Mouse (Mus musculus): ENCODE measurements around the gene Lpar1. TPM values are rescaled to one million over a fixed set of nuclear protein-coding genes. Genes with fewer than 3 reads are reported as not detected.
A peak's percentile ranks its signal among the peaks of the same experiment; 100 is the strongest.

Gene Lpar1
- polyA plus RNA-seq, 1 experiment from 2014 or later: 66.6 TPM

DNA sequence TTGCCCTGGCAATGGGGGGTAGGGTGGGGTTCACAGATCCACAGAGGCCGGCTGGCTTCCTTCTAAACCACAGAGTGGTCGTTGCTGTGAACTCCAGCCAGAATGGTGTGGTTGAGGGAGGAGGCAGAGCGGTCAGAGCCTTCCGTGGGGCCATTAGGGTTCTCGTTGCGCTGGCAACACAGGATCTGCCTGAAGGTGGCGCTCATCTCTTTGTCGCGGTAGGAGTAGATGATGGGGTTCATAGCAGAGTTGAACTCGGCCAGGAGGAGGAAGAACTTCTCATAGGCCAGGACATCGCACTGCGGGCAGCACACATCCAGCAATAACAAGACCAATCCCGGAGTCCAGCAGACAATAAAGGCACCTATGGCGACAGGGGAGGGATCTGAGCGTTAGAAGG, 116.4 kb downstream of the Lpar1 start:
- H3K36me3 ChIP-seq: peaks cover 4% of the 10 kb centered on the region; the same call in 1 of the 2 replicates
- H3K4me3 ChIP-seq (replicated peaks): no peak overlapping the region
- no peaks in the 10 kb centered on the region for H3K4me1 ChIP-seq
- H3K27ac ChIP-seq: no peak overlapping the region
- no peaks in the 10 kb centered on the region for H3K9me3 ChIP-seq
- ATAC-seq (ENCODE audit: insufficient read depth, low FRiP score, low read depth): no peak
- no peak overlapping the region for H3K4me2 ChIP-seq
- 83% methylated on average over 15 of the region's 15 CpGs for WGBS
- no peak overlapping the region for H3K9ac ChIP-seq
- no peaks in the 10 kb centered on the region for H3K27me3 ChIP-seq (replicated peaks)

GRCm38 (mm10) chr4:58423276-58423930, 130.3 kb downstream of the Lpar1 start:
- H3K4me3 ChIP-seq (replicated peaks): no peak overlapping the region
- ATAC-seq (ENCODE audit: insufficient read depth, low FRiP score, low read depth): no peak
- 60% methylated on average over 9 of the region's 9 CpGs for WGBS
- no peaks in the 10 kb centered on the region for H3K4me1 ChIP-seq
- no peaks in the 10 kb centered on the region for H3K9me3 ChIP-seq
- H3K27me3 ChIP-seq (replicated peaks): no peaks in the 10 kb centered on the region
- no peaks in the 10 kb centered on the region for H3K36me3 ChIP-seq
- H3K27ac ChIP-seq: no peak overlapping the region
- H3K4me2 ChIP-seq: no peak overlapping the region
- no peak overlapping the region for H3K9ac ChIP-seq

- no peak overlapping the region for H3K27ac ChIP-seq
- no peak overlapping the region for H3K4me3 ChIP-seq (replicated peaks)
- H3K36me3 ChIP-seq: no peaks in the 10 kb centered on the region
- H3K9me3 ChIP-seq: no peaks in the 10 kb centered on the region
- no peak overlapping the region for H3K4me2 ChIP-seq
- H3K27me3 ChIP-seq (replicated peaks): no peaks in the 10 kb centered on the region
- no peak for ATAC-seq (ENCODE audit: insufficient read depth, low FRiP score, low read depth)
- no peaks in the 10 kb centered on the region for H3K4me1 ChIP-seq
- WGBS: 33% methylated on average over 5 of the region's 5 CpGs
- H3K9ac ChIP-seq: no peak overlapping the region
Measured at GRCm38 (mm10) chr4:58419225-58419624, 134.5 kb downstream of the Lpar1 start.

DNA sequence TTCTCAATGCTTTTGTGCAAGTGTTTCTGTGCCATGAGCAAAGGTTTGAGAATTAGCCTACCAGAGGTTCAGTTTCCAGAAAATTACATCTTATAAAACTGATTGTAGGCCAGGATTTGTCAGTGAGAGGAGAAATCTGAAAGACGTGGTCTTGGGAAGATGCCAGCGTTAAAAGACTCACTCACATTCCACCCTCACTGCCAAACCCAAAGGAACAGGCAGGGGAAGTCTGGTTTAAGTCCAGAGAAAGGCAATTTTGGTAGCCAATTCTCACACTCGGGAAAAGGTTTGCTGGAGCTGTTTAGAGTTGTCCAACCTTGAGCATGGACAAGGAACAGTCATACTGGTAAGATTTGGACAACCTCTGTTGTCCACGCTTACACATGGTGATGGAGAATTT, 136.4 kb downstream of the Lpar1 start:
- no peak for ATAC-seq (ENCODE audit: insufficient read depth, low FRiP score, low read depth)
- H3K4me2 ChIP-seq: no peak overlapping the region
- no peak overlapping the region for H3K9ac ChIP-seq
- no peak overlapping the region for H3K27ac ChIP-seq
- H3K4me3 ChIP-seq (replicated peaks): no peak overlapping the region
- no peaks in the 10 kb centered on the region for H3K36me3 ChIP-seq
- 63% methylated on average over 4 of the region's 4 CpGs for WGBS
- no peaks in the 10 kb centered on the region for H3K27me3 ChIP-seq (replicated peaks)
- H3K9me3 ChIP-seq: no peaks in the 10 kb centered on the region
- no peaks in the 10 kb centered on the region for H3K4me1 ChIP-seq

GRCm38 (mm10) chr4:58415537-58415936, 138.2 kb downstream of the Lpar1 start:
- Histone ChIP-seq H3K9me3 (no peaks in the 10 kb centered on the region), H3K27ac (no peak overlapping the region), H3K4me3 (replicated peaks) (no peak overlapping the region), H3K4me1 (no peaks in the 10 kb centered on the region), H3K9ac (no peak overlapping the region), H3K36me3 (no peaks in the 10 kb centered on the region), H3K27me3 (replicated peaks) (no peaks in the 10 kb centered on the region), H3K4me2 (no peak overlapping the region)
- ATAC-seq (ENCODE audit: insufficient read depth, low FRiP score, low read depth): no peak
- 91% methylated on average over 3 of the region's 3 CpGs for WGBS

- Histone ChIP-seq H3K4me3 (replicated peaks) (no peak overlapping the region), H3K9me3 (no peaks in the 10 kb centered on the region), H3K36me3 (no peaks in the 10 kb centered on the region), H3K4me2 (no peak overlapping the region), H3K27ac (no peak overlapping the region), H3K9ac (no peak overlapping the region), H3K27me3 (replicated peaks) (no peaks in the 10 kb centered on the region), H3K4me1 (no peaks in the 10 kb centered on the region)
- no peak for ATAC-seq (ENCODE audit: insufficient read depth, low FRiP score, low read depth)
- 62% methylated on average over 13 of the region's 13 CpGs for WGBS
Measured at GRCm38 (mm10) chr4:58413188-58414185, 140.2 kb downstream of the Lpar1 start.

GRCm38 (mm10) chr4:58401973-58402501, 151.7 kb downstream of the Lpar1 start:
- Histone ChIP-seq H3K4me1 (no peaks in the 10 kb centered on the region), H3K36me3 (no peaks in the 10 kb centered on the region), H3K27ac (no peak overlapping the region), H3K4me3 (replicated peaks) (no peak overlapping the region), H3K27me3 (replicated peaks) (no peaks in the 10 kb centered on the region), H3K9ac (no peak overlapping the region), H3K9me3 (no peaks in the 10 kb centered on the region), H3K4me2 (no peak overlapping the region)
- ATAC-seq (ENCODE audit: insufficient read depth, low FRiP score, low read depth): no peak
- 75% methylated on average over 4 of the region's 4 CpGs for WGBS

GRCm38 (mm10) chr4:58400861-58401341, 152.8 kb downstream of the Lpar1 start:
- Histone ChIP-seq H3K9ac (no peak overlapping the region), H3K27ac (no peak overlapping the region), H3K36me3 (no peaks in the 10 kb centered on the region), H3K4me1 (no peaks in the 10 kb centered on the region), H3K9me3 (no peaks in the 10 kb centered on the region), H3K27me3 (replicated peaks) (no peaks in the 10 kb centered on the region), H3K4me2 (no peak overlapping the region), H3K4me3 (replicated peaks) (no peak overlapping the region)
- WGBS: 71% methylated on average over 12 of the region's 12 CpGs
- ATAC-seq (ENCODE audit: insufficient read depth, low FRiP score, low read depth): no peak

Small RNA genes within 50 kb of the gene (microRNA-seq; reads per million reads assigned to microRNA genes)
- gene Mir3095: 3.9 reads per million, percentile 15 among the genes with 10 or more reads in this experiment

Other genes starting within 250 kb of the Lpar1 start
- gene Olfr267, start 233.8 kb upstream of the Lpar1 start, polyA plus RNA-seq (2015; fragmentation: Nextera tagmentation; extraction: Ambion mirVana): 0.05 TPM in 1 of 2 replicates, not detected in the other